Mouse (Mus musculus) CH12.LX (cell line): ENCODE measurements around the gene Fam193a. TPM values are rescaled to one million over a fixed set of nuclear protein-coding genes. Genes with fewer than 3 reads are reported as not detected.

Source experiments
- DNase-seq: peaks from one replicate; pipeline ENCODE4 v3.0.0-alpha.2; 2013; ENCODE audit errors: extremely low read depth
- H3K27ac ChIP-seq: 2 replicates; pipeline ENCODE4 v1.5.1; 2012; ENCODE audit warnings: low read depth, mild to moderate bottlenecking, control low read depth, moderate library complexity; ENCODE audit not compliant: insufficient read depth
- H3K27me3 ChIP-seq: replicated peaks from 2 replicates; pipeline ENCODE3; 2012; ENCODE audit warnings: inconsistent platforms
- H3K36me3 ChIP-seq, 2 experiments: replicated peaks in 1 of 2; 2 replicates each; pipeline versions ENCODE3 to v1.6.1; 2012; ENCODE audit warnings: inconsistent platforms in 1 of 2, low read length in 1 of 2, mild to moderate bottlenecking in 1 of 2, mixed read lengths in 1 of 2, moderate library complexity in 1 of 2; ENCODE audit not compliant: control insufficient read depth in 1 of 2, insufficient read depth in 1 of 2
- H3K4me1 ChIP-seq, 2 experiments: 2 replicates each; pipeline ENCODE4 v1.6.1; 2012; ENCODE audit warnings: inconsistent platforms in 1 of 2, moderate library complexity in 1 of 2; ENCODE audit not compliant: insufficient read depth in 2 of 2, control insufficient read depth in 1 of 2
- H3K4me2 ChIP-seq: 2 replicates; pipeline ENCODE4 v1.6.1; 2012; ENCODE audit warnings: low read depth, mild to moderate bottlenecking, control low read depth; ENCODE audit not compliant: poor library complexity, insufficient read depth, severe bottlenecking
- H3K4me3 ChIP-seq, 3 experiments: fragments of 150-350 bp in 1 of 3; sonication (generic) in 1 of 3; replicated peaks in 1 of 3; 2 replicates each; pipeline versions ENCODE3 to v1.5.1; 2011 to 2012; ENCODE audit warnings: low read depth in 2 of 3, low read length in 2 of 3, mild to moderate bottlenecking in 2 of 3, moderate library complexity in 2 of 3, control low read depth in 1 of 3, improper control_type of control experiment in 1 of 3, inconsistent platforms in 1 of 3, mixed read lengths in 1 of 3; ENCODE audit not compliant: poor library complexity in 1 of 3
- H3K79me2 ChIP-seq: replicated peaks from 2 replicates; pipeline ENCODE4 v1.6.1; 2012; ENCODE audit warnings: mild to moderate bottlenecking, moderate library complexity; ENCODE audit not compliant: control insufficient read depth, poor library complexity, insufficient read depth, severe bottlenecking; ENCODE audit errors: extremely low read depth
- H3K9ac ChIP-seq: 2 replicates; pipeline ENCODE4 v1.6.1; 2012; ENCODE audit warnings: low read depth, mild to moderate bottlenecking, control low read depth, moderate library complexity; ENCODE audit not compliant: insufficient read depth
- H3K9me3 ChIP-seq: replicated peaks from 2 replicates; pipeline ENCODE3; 2012; ENCODE audit warnings: low read length, inconsistent platforms, mixed read lengths
- BHLHE40 ChIP-seq: IDR thresholded peaks from 2 replicates; pipeline ENCODE4 v1.6.1; 2011; ENCODE audit warnings: mild to moderate bottlenecking, low read depth, low read length, improper control_type of control experiment
- CTCF ChIP-seq, 2 experiments: IDR thresholded peaks in 1 of 2; conservative IDR thresholded peaks in 1 of 2; 2 replicates each; pipeline ENCODE4 v1.5.1; 2011 to 2012; ENCODE audit warnings: low read depth in 2 of 2, low read length in 2 of 2, improper control_type of control experiment in 1 of 2, inconsistent platforms in 1 of 2, mild to moderate bottlenecking in 1 of 2, moderate library complexity in 1 of 2
- ETS1 ChIP-seq: conservative IDR thresholded peaks from 2 replicates; pipeline ENCODE4 v1.6.1; 2012; ENCODE audit warnings: low read depth, mild to moderate bottlenecking, inconsistent platforms, low read length, improper control_type of control experiment, moderate library complexity
- GABPA ChIP-seq: IDR thresholded peaks from 2 replicates; pipeline ENCODE4 v1.6.1; 2012; ENCODE audit warnings: low read depth, low read length, improper control_type of control experiment, inconsistent platforms; ENCODE audit not compliant: insufficient replicate concordance
- HCFC1 ChIP-seq: IDR thresholded peaks from 2 replicates; pipeline ENCODE4 v1.6.1; 2012; ENCODE audit warnings: low read depth, mild to moderate bottlenecking, inconsistent platforms, low read length, improper control_type of control experiment
- JUND ChIP-seq: conservative IDR thresholded peaks from 2 replicates; pipeline ENCODE4 v1.6.1; 2011; ENCODE audit warnings: low read depth, low read length, improper control_type of control experiment
- KAT2A ChIP-seq: IDR thresholded peaks from 2 replicates; pipeline ENCODE4 v1.6.1; 2012; ENCODE audit warnings: low read length, improper control_type of control experiment, inconsistent platforms; ENCODE audit not compliant: insufficient replicate concordance
- MAZ ChIP-seq: IDR thresholded peaks from 2 replicates; pipeline ENCODE4 v1.6.1; 2012; ENCODE audit warnings: low read depth, mild to moderate bottlenecking, inconsistent platforms, low read length, improper control_type of control experiment, moderate library complexity
- MXI1 ChIP-seq: IDR thresholded peaks from 2 replicates; pipeline ENCODE4 v1.6.1; 2011; ENCODE audit warnings: mild to moderate bottlenecking, low read depth, low read length, improper control_type of control experiment
- MYC ChIP-seq: IDR thresholded peaks from 2 replicates; pipeline ENCODE4 v1.6.1; 2011; ENCODE audit warnings: low read depth, mild to moderate bottlenecking, improper control_type of control experiment, low read length
- NRF1 ChIP-seq: IDR thresholded peaks from 2 replicates; pipeline ENCODE4 v1.6.1; 2014; ENCODE audit warnings: low read depth, mild to moderate bottlenecking, inconsistent platforms, low read length, improper control_type of control experiment, moderate library complexity
- POLR2A ChIP-seq: IDR thresholded peaks from 2 replicates; pipeline ENCODE4 v1.6.1; 2011; ENCODE audit warnings: low read depth, mild to moderate bottlenecking, improper control_type of control experiment, low read length
- RCOR1 ChIP-seq: conservative IDR thresholded peaks from 2 replicates; pipeline ENCODE4 v1.6.1; 2012; ENCODE audit warnings: low read depth, mild to moderate bottlenecking, inconsistent platforms, low read length, improper control_type of control experiment
- SMC3 ChIP-seq: IDR thresholded peaks from 2 replicates; pipeline ENCODE4 v1.6.1; 2011; ENCODE audit warnings: low read depth, low read length, improper control_type of control experiment
- TBP ChIP-seq: conservative IDR thresholded peaks from 2 replicates; pipeline ENCODE4 v1.6.1; 2011; ENCODE audit warnings: low read depth, low read length, improper control_type of control experiment
- USF2 ChIP-seq: conservative IDR thresholded peaks from 2 replicates; pipeline ENCODE4 v1.6.1; 2011; ENCODE audit warnings: low read depth, low read length, improper control_type of control experiment
- ZC3H11A ChIP-seq: IDR thresholded peaks from 2 replicates; pipeline ENCODE4 v1.6.1; 2012; ENCODE audit warnings: low read depth, mild to moderate bottlenecking, inconsistent platforms, low read length, improper control_type of control experiment
- ZKSCAN1 ChIP-seq: IDR thresholded peaks from 2 replicates; pipeline ENCODE4 v1.6.1; 2012; ENCODE audit warnings: low read depth, inconsistent platforms, low read length, improper control_type of control experiment, borderline replicate concordance
- ZMIZ1 ChIP-seq: IDR thresholded peaks from 2 replicates; pipeline ENCODE4 v1.6.1; 2012; ENCODE audit warnings: low read depth, mild to moderate bottlenecking, inconsistent platforms, low read length, improper control_type of control experiment
- ZNF384 ChIP-seq: IDR thresholded peaks from 2 replicates; pipeline ENCODE4 v1.6.1; 2012; ENCODE audit warnings: low read depth, low read length, improper control_type of control experiment, inconsistent platforms
- dilution Hi-C: fragments of 300-500 bp; cut with MboI; formaldehyde crosslinking; loops from 2 replicates; pipeline ENCODE4 v1.14.3; 2020; ENCODE audit warnings: low sequenced_read_pairs; ENCODE audit not compliant: extremely low pct_unique_long_range_greater_than_20kb, extremely low pct_ligation_motif_present
- in situ Hi-C: fragments of 300-500 bp; cut with MboI; formaldehyde crosslinking; loops from 3 replicates; pipeline ENCODE4 v1.14.3; 2019; ENCODE audit warnings: low sequenced_read_pairs, low pct_ligation_motif_present, low pct_unique_long_range_greater_than_20kb, mixed read lengths
- polyA plus RNA-seq: library from polyadenylated mRNA; unstranded; fragments of >175 nt; gene quantifications from 2 replicates; pipeline ENCODE4 v1.2.1, GENCODE M21; 2012; ENCODE audit warnings: low read depth; ENCODE audit not compliant: insufficient read length
- total RNA-seq, 2 experiments: library from RNA; depleted of rRNA; stranded (reverse); fragments of 300-350 nt in 1 of 2; fragments of >200 nt in 1 of 2; gene quantifications; 2 replicates each; pipeline ENCODE4 v1.2.3; 2012 to 2014

The Fam193a gene
- total and polyA plus RNA-seq, 3 experiments, result 3.6 to 19.0 (median 8.5) TPM

DNA sequence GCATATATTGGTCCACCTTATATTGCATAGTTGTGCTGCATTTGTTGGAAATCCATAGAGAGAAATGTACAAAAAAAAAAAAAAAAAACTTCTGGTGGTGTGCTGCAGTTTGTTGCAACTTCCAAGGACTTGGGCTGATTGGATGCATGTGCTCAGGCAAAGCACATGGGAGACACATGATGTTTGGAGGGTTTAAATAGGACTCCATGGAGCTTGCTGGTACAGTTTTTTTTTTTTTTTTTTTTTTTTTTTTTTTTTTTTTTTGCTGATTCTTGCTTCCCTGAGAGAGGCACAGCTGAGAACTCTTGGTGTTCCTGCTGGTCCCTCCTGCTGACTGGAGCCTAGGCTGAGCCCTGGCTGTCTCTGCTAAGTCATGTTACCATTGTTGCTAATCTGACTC lies 6.6 kb upstream of the Fam193a start:
- Histone ChIP-seq H3K27ac (no peak overlapping the region), H3K4me3 (no peak overlapping the region), H3K4me2 (no peak overlapping the region), H3K36me3 (peaks cover 20 to 58% of the 10 kb centered on the region in 2 experiments), H3K79me2 (no peaks in the 10 kb centered on the region), H3K9me3 (no peaks in the 10 kb centered on the region), H3K27me3 (no peaks in the 10 kb centered on the region), H3K9ac (no peak overlapping the region), H3K4me1 (peaks cover 0 to 12% of the 10 kb centered on the region in 2 experiments; a peak in 2 of 4 replicates)
- dilution Hi-C loops (no loop called here), in situ Hi-C loops (no loop called here)
- TF ChIP-seq ZNF384 (peak; percentile 66), MAZ (no peak)
- no peak for DNase-seq

DNA sequence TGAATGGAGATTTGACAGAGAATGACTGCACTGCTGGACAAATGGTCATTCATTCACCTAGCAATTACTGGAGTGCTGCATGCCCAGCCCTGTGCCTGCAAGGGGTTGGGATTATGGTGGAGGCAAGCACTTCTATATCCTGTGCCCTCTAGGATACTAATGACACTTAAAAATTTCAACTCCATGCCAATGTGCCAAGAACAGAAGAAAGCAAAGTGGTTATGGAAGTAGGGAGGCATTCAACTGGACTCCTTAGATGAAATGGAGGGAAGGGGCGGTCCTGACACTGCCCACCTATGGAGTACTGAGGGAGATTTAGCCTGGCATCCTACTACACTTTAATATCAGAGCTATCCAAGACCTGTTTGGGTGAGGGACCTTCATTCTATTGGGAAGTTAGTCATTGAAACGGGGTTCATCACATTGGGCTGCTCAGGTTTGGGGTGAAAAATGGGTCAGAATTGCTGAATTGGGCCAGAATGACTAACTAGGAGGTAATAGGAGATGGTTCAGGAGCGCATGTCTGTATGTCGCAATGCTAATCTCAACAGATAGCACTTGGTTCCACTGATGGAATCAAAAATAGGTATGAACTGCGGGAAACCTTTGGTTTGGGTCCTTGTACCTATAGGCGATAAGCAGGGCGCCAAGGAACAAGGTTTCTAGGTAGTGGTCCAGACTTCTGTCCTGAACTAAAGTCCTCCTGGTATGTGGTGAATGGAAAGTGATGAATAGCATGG lies 1.0 kb upstream of the Fam193a start:
- H3K36me3 ChIP-seq, result peaks cover 0 to 19% of the 10 kb centered on the region in 2 experiments
- TF ChIP-seq HCFC1, result no peak
- no peak for TF ChIP-seq MXI1
- TF ChIP-seq TBP, result no peak
- no peak for TF ChIP-seq USF2
- TF ChIP-seq GABPA, result no peak
- TF ChIP-seq ZKSCAN1, result no peak
- no peak for TF ChIP-seq MYC
- TF ChIP-seq ETS1, result no peak
- TF ChIP-seq BHLHE40, result no peak
- TF ChIP-seq NRF1, result no peak
- TF ChIP-seq RCOR1, result no peak
- TF ChIP-seq SMC3, result no peak
- TF ChIP-seq ZC3H11A, result no peak
- no peak for TF ChIP-seq JUND
- no peak for TF ChIP-seq POLR2A
- TF ChIP-seq ZNF384, result no peak
- TF ChIP-seq CTCF (conservative IDR thresholded peaks at IDR 0.05 in 1 of 2, IDR thresholded peaks at IDR 0.05 in 1 of 2; ENCODE audit: low read depth in 2 of 2, low read length in 2 of 2), result no peak
- no peak for TF ChIP-seq ZMIZ1
- TF ChIP-seq KAT2A, result no peak
- TF ChIP-seq, all 38 proteins: peak for 0
- H3K27me3 ChIP-seq, result no peaks in the 10 kb centered on the region
- H3K4me1 ChIP-seq, result peaks cover 2 to 24% of the 10 kb centered on the region in 2 experiments; a peak in 3 of 4 replicates
- no peak overlapping the region for H3K27ac ChIP-seq
- H3K4me3 ChIP-seq, result peak overlapping the region; percentile 56 to 78 (median 72)
- in situ Hi-C loops, result no loop called here
- peak overlapping the region; percentile 70 for H3K9ac ChIP-seq
- dilution Hi-C loops, result no loop called here
- H3K4me2 ChIP-seq, result peak overlapping the region; percentile 69
- H3K79me2 ChIP-seq, result peaks cover 26% of the 10 kb centered on the region
- DNase-seq, result peak; percentile 11
- H3K9me3 ChIP-seq, result no peaks in the 10 kb centered on the region
